Mouse (Mus musculus): Measurements from ENCODE around the gene Acyp2. TPM values are rescaled to one million over a fixed set of nuclear protein-coding genes. Genes with fewer than 3 reads are reported as not detected.
"Not testable (repeated sequence)": the region's sequence is repeated elsewhere in the genome, so short reads cannot be mapped to it uniquely, and the experiment has no call there.

Acyp2 gene
- total RNA-seq (2021), result 100 to 1,000 TPM; 139 to 144 TPM
- long read RNA-seq, experiment 1, partial matches to known transcripts, result 3 of 45 reads
- long read RNA-seq, experiment 1, other reads (novel, unspliced or antisense), result 38 of 45 reads
- long read RNA-seq, experiment 2, partial matches to known transcripts, result 39 of 43 reads
- long read RNA-seq, experiment 2, other reads (novel, unspliced or antisense), result 0 of 43 reads

DNA sequence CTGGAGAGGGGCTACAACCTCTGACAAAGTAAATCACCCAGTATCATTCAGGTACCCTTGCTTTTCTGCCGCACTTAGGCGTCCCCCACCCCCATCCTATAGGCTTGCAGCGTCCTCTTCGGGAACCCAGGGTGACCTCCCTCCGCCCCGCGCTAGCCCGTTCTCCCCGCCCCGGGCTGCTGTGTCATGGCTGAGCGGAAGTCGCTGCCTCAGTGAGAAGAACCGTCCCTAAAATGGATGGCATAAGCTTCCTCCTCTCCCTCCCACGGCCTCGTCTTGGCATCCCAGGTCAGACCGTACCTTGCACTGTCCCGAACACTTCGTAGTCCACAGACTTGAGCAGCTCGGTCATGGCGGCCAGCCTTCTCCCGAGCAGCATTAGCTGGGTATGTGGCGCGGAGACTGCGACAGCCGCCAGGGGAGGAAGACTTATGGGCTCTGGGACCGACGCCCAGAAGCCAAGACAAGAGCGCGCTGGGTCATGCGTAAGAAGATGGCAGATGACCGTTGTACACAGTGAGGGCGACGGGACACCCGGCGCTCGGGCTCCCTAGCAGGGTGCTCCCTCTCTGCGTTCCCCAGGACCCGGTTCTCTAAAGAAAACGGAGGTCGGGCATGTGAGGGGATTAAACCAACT lies at the start of gene Acyp2:
Gene Acyp2 (minus strand): TSS at position 587 of the 637 bp plus-strand sequence.
- peak; percentile 91 for DNase-seq (ENCODE audit: low spot score)

DNA sequence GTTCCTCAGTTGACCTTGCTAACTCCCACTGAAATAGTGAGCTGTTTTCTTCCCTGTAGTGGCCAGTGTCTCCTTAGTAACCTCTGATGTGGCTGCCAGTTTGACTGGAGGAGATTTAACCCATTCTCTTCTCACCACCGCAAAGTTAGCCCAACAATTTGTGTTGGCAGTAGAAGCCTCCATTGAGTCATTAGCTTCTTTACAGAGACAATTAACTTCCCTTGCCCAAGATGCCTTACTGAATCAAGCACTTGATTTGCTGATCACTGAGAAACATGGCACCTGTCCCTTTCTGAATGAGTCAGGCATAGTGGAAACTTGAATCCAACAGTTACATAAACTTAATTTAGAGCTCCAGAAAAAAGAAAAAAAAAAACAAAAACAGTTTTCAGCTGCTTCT lies 40.0 kb upstream of the Acyp2 start:
- DNase-seq (ENCODE audit: low spot score), result peak; percentile 16

DNA sequence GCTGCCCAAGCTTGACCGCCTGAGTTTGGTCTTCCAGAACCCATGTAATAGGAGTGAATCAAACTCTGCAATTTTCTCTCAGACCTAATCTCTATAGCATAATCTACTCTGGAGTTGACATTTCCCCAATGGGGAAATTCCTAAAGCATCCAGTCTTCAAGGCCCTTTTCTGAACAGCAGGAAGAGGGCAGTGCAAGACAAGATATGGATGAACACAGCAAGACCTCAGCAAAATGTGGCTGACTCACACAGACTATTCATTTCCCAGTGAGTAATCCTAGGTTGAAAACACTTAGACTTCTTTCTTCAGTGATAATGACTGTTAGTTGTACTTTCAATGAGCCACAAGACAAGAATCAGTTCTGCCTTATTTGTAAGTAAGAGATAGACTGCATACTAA lies 26.7 kb upstream of the Acyp2 start:
- DNase-seq (ENCODE audit: low spot score), result peak; percentile 60

DNA sequence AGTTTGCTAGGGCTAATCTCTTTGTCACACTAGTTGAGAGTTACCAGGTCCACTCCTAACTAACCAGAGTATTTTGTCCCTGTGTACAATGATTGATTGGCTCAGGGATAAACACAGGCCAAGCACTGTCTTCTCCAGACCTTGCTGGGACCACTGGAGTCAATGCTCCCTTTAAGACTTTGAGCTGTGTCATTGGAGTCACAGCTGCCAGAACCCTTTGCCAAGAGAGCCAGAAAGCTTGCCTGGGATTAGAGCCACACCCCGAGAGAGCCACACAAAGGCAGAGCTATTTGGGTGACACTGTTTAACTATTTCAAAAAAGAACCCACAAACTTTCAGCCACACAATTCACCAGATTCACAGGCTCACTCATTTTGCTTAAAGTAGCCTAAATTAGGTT lies 23.3 kb upstream of the Acyp2 start:
- DNase-seq (ENCODE audit: low spot score), result peak; percentile 57

DNA sequence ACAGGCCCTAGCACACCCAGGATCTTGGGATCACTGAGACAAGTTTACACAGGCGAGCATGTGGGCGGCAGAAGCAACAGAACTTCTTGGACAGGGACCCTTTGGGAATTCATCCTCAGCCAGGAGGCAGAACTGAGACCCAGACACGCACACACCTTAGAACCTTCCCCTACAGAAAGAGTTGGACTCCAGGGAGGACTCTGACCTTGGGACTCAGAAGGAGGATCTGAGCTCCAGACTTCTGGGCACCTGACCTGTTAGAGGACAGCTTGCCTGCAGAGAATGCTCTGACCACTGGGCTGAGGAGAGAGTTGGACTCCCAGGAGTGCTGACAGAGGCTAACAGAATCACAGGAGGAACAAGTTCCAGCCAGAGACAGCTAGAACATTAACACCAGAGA lies 13.6 kb upstream of the Acyp2 start:
- DNase-seq (ENCODE audit: low spot score), result no peak

DNA sequence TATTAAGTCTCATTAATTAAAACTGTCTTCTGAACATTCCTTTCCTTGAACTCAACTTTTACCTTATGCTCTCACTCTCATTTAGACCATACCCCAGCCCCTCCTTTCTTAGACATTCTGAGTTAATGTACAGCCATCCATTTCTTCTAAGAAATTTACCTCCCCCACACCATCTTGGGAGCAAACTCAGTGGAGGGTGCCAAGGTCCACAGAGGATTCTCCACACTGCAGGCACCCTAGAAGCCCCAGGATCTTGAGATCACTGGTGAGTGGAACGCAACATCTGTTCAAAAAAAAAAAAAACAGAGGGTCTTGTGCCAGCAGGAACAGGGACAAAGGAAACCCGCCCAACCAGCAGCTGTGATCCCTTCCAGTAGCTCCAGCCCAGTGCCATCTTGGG lies 13.2 kb upstream of the Acyp2 start:
- no peak for DNase-seq (ENCODE audit: low spot score)

DNA sequence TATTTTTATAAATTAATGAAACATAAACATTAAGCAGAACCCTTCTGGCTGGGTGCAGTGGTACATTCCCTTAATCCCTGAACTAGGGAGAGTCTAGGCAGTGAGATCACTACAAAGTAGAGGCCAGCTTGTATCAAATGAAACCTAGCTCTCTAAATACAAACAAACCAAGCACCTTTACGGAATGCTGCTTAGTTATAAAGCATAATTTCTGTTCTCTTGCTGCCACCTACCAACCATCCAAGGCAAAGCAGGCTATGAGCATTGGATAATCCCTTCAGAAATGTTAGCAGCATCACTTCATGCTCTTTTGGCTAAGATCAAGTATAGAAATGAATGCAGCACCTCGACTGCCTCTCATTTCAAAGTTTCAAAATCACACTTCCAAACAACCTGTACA lies 7.7 kb upstream of the Acyp2 start:
- peak; percentile 61 for DNase-seq (ENCODE audit: low spot score)

DNA sequence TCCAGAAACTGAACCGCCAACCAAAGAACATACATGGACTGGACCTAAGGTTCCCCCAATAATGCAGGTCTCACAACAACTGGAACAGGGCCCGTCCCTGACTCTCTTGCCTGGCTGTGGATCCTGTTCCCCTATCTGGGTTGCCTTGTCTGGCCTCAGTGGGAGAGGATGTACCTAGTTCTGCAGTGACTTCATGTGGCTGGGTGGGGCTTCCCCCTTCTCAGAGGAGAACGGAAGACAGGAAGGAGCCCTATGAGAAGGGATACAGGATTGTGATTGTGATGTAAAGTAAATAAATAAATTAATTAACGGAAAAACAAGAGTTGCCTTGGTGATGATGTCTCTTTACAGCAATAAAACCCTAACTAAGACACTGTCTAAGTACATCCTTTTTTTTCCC lies 6.7 kb upstream of the Acyp2 start:
- DNase-seq (ENCODE audit: low spot score), result no peak

DNA sequence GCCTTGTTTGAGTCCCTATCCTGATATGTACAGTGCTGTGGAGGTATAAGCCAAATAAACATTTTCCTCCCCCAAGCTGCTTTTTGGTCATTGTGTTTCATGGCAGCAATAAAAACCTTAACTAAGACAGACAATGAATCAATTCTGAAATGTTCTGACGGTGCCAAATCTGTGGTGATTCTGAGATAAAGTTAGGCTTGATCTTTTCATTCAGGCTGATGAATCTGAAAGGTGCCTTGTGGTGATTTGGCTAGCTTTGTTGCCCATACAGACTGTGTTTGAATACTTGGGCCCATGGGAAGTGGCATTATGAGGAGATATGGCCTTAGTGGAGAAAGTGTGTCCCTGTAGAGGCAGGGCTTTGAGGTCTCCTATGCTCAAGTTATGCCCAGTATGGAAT lies 1.0 kb upstream of the Acyp2 start:
- no peak for DNase-seq (ENCODE audit: low spot score)

DNA sequence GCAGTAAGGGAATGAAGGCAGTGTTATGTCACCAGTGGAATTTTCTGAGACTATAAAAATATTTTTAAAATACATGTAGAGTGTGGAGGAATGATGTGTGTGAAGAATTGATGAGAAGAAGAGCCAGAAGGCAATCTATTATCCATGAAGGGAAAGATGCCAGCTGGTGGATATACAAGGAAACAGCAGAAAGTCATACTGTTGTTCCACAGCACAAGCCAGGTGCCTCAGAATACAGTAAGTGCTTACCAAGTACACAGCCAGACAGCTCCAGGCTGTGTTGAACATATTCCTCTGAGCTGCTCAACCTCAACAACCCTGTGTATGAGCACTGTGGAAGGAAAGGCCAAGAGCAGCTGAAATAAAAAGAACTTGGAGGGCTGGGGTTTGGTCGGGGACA lies 13.7 kb downstream of the Acyp2 start:
- no peak for DNase-seq (ENCODE audit: low spot score)

DNA sequence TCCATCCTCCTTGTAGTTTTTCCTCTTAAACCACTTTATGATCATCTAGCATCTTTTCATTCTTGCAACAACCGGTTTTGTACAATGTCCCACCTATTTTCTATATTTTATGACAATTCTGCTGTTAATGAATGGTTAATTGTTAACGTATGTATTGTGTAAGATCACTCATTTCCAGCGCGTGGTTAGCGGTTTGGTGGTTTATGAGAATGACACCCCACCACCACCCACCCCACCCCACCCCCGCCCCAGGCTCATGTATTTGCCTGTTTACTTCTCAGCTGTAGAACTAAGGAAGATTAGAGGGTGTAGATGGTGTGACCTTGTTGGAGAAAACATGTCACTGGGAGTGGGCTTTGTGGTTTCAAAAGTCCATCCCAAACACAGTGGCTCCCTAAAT lies 18.9 kb downstream of the Acyp2 start:
- DNase-seq (ENCODE audit: low spot score), result no peak

DNA sequence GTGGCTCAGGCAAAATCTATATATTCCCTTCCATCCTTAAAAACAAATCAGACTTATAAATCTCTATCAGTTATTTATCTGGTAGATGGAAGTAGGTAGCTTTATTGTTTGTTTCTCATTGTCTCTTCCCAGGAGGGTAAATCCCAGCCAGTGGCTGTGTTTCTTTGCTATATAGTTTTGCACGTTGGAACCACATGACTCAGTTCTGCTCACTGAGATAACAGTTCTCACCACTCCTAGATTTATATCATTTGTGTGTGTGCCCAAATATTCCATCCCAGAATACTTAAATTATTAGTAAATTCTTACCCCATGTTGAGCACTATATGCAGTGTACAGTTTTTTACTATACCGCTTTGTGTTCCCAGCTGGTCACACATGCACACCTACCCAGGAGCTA lies 26.2 kb downstream of the Acyp2 start:
- no peak for DNase-seq (ENCODE audit: low spot score)

DNA sequence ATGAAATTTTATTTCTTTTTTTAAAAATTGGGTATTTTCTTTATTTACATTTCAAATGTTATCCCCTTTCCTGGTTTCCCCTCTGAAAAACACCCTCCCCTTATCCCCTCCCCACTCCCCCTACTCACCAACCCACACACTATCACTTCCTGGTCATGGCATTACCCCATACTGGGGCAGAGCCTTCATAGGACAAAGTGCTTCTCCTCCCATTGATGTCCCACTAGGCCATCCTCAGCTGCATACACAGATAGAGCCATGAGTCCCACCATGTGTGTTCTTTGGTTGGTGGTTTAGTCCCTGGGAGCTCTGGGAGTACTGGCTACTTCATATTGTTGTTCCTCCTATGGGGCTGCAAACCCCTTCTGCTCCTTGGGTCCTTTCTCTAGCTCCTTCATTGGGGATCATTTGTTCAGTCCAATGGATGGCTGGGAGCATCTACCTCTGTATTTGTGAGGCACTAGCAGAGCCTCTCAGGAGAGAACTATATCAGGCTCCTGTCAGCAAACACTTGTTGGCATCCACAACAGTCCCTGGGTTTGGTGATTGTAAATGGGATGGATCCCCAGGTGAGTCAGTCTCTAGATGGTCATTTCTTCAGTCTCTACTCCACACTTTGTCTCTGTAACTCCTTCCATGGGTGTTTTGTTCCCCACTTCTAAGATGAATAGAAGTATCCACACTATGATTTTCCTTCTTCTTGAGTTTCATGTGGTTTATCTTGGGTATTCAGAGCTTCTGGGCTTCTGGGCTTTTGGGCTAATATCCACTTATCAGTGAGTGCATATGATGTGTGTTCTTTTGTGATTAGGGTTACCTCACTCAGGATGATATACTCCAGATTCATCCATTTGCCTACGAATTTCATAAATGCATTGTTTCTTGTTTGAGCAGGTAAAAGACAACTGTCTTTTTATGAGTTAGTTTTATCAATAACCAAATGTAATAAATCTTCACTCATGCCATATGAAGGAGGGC lies 27.7 kb downstream of the Acyp2 start:
- DNase-seq (ENCODE audit: low spot score), result not testable (repeated sequence)

DNA sequence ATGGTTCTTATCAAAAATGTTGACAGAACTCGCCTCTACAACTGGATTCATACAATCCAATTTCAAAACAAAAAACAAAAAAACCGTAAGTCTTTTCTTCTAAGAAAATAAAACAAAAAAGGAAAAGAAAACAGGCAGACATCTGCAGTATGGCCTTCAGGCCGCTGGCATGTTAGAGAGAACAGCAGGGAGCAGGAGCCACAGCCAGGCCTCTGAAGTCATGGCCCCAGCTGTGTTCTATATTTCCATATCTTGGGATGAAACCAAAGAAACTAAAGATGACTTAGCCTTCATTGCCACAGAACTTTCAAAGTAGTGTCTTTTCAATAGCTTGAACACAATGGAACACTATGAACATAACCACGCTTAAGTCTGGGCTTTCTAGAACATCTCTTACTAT lies 31.2 kb downstream of the Acyp2 start:
- no peak for DNase-seq (ENCODE audit: low spot score)

DNA sequence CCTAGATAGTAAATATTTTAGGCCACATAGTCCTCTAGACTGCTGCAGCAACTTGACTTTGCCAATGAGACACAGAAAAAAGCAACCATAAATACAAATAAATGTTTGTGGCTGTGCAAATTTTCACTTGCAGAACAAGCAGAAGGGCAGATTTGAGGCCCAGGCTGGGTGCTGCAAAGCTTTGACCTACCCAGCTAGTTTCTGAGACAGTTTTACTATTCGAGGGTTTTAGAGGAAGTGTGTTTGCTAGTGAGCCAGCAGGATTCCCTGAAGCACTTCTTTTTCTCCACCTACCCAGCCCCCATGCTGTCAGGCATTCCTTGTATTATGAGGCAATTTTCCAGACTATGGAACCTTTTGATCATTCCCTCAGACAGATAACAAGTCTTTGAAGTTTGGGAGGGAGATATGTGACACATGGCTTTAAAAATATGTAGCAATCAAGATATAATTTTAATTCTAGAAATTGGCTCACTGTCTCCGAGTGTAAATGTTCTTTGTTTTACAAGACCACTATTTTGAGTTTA lies 31.8 kb downstream of the Acyp2 start:
- DNase-seq (ENCODE audit: low spot score), result no peak

DNA sequence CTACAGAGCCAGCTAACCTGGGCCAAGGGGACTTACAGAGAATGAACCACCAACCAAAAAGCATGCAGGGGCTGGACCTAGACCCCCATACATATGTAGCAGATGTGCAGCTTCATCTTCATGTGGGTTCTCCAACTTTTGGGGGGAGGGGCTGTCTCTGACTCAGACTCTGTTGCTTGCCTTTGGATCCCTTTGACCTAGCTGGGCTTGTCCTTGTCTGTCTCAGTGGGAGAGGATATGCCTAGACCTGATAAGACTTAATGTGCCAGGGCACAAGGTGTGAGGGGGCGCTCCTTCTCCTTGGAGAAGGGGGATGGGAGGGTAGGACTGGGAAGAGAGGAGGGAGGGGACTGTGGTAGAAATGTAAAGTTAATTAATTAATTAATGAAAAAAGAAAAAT lies 33.4 kb downstream of the Acyp2 start:
- no peak for DNase-seq (ENCODE audit: low spot score)

DNA sequence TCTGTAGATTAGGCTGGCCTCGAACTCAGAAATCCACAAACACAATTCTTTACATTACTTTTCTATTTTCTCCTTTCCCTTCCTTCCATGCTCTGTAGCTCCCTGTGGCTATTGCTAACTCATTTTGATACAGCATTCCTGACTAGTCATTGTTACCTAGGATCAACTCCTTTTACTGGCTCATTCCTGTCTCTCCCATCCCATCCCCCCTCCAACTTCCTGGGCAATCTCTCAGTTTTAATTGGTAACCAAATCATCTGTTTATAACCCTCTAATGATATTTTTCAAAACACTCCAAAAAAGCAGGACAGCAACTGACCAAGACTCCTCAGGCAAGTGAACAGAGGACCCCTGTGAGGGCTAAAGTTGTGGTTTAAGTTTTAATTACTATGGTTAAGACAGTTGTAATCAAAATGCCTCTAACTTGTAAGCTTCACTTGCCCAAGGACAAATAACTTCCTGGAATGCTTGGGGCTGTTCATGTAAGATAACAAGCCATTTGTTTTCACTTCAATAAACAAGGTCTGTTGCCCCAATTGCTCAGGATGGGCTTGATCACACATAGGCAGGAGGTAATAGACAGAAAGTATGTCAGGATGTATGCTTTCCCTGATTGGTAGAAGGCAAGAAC lies 35.4 kb downstream of the Acyp2 start:
- no peak for DNase-seq (ENCODE audit: low spot score)

DNA sequence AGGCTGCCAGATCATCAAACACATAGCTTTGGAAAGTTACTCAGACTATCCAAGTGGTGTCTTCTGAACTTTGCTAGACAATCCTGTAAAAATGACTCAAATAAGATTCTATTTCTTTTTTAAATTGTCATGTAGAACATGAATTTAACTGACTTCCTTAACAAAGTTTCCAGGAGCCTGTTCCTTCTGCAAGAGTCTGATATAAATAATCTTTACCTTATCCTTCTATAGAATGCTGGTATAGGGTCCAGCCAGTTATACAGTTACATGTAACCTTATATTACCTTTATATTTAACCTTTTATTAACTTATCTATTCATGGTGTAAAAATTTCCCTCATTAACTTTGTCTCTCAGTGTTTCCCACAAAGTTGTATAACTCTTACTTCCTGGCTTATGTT lies 36.7 kb downstream of the Acyp2 start:
- DNase-seq (ENCODE audit: low spot score), result no peak

DNA sequence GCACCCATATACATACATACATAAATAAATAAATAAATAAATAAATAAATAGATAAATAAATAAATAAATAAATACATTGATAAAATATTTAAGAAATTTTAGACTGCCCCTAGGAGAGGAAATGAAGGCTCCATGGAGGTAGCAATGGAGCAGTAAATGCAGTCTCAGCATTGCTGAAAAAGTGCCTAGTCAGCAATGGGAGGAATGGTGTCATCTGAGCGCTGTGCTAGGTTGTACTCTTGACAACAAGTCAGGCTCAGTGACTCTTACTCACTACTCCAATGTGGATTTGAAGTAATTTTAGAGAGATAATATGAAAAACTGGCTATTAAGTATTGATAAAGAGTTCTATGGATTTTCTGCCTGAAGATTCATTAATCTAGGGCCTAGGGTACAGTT lies 40.1 kb downstream of the Acyp2 start:
- DNase-seq (ENCODE audit: low spot score), result no peak

DNA sequence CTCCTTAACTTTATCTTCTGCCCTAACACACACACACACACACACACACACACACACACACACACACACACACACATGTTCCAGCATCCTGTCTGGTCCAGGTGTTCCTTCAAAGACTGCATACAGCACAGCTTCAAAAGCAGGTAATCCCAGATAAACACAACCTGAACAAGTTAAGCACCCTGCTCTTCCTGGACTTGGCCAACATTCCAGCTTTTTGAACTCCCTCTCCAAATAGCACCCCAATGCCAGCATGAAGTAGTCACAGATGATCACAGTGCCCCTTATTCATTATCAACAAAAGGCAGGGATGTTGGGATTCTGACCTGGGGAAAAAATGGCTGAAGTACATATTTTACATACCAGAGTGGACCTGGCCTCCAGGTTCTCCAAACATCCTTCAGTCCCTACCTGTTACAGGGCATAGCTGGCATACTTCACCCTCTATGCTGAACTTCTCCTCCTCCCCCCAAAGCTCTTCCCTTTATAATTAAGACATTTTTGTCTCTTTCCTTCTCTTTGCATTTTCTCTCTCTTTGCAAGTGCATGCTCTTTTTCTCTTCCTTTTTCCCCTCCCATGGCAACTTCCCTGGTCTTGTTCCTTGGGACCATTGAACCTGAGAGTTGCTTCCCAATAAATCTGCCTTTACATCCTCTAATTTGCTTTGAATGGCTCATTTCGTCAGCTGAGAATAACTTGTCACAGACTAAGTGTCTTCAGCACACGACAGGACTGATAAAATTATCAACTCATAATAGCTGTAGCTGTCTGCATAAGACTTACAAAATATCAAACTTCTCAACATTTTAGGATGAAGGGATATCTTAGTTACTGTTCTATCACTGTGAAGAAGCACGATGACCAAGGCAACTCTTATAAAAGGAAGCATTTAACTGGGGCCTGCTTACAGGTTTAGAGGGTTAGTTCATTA lies 41.5 kb downstream of the Acyp2 start:
- no peak for DNase-seq (ENCODE audit: low spot score)

DNA sequence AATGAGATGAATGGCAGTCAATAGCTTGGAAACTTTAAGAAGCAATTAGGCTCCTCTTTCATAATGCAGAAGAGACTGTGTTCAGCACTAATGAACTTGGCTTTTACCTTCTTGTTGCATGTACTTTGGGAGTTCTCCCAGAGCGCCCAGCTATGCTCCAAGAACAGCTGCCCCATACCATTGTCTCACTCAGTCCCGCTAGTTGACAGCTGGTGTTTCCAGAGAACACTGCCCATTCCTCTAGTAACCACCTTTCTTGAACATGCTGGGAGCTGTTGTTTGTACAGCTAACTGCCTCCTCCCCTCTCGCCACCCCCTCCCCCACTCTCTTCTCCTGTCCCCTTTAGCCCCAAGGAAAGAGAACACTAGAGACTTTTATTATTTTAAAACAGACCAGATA lies 52.1 kb downstream of the Acyp2 start:
- no peak for DNase-seq (ENCODE audit: low spot score)
